Mouse (Mus musculus): ENCODE results near the gene Pdcd2l. TPM values are rescaled to one million over a fixed set of nuclear protein-coding genes. Genes with fewer than 3 reads are reported as not detected.

The Pdcd2l gene
- total RNA-seq (2022) = 10 to 100 TPM; 22.3 to 25.5 (median 24.2) TPM

DNA sequence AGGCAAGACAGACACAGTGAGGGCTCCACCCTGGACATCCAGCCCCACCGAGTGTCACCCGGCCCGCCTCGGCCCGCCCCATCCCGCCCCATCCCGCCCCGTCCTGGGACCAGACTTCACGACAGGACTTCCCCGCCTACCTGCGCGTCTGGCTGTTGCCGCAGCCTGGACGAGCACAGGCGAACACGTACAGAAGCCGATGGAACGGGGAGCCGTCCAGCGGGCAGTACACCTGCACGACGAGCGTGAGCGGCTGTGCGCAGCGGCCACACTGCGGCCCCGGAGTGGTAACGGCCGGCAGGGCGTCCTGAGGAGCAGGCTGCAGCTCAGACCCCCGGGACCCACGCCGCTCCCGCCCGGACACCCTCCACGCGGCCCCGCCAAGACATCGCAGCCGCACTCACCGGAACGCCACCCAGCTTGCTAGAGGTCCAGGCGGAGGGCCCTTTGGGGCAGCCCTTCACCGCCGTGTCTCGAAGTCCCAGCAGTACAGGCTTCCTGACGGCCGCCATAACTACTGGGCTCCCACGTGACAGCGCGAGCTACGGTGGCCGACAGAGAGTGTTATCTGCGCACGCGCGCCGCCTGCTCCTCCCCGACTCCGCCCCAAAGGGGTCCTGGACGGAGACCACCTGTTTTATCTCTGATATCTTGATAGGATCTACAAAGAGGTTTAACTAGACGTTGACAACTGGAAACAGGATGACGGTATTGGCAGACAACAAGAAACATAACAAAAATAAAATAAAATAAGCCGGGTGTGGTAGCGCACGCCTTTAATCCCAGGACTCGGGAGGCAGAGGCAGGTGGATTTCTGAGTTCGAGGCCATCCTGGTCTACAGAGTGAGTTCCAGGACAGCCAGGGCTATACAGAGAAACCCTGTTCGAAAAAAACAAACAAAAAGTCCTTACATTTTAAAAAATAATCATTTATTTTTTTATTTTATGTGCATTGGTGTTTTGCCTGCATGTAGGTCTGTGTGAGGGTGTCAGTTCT, at the start of gene Pdcd2l:
Gene Pdcd2l (minus strand): TSS at position 530 of the 997 bp plus-strand sequence.
- peak; percentile 87 to 88 for DNase-seq (ENCODE audit: low spot score in 2 of 2)

DNA sequence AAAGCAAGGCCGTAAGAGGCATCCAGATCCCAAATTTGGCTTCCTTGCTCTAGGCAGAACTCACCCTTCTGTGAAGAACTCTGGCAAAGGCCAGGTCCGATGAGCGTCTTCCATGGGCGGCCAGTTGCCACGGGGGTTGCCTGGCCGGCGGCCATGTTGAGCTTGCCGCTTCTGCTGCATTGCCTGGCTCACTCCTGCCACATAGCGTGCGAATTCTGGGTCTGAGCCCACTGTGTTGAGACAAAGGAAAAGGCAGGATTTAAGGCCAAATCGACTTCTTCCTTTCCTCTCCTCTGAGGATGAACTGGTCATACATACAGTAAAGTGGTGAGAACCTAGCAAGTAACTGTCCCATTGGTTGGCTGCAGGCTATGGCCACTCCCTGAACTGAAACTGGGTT, 45.7 kb upstream of the Pdcd2l start:
- no peak for DNase-seq (ENCODE audit: low spot score in 2 of 2)

DNA sequence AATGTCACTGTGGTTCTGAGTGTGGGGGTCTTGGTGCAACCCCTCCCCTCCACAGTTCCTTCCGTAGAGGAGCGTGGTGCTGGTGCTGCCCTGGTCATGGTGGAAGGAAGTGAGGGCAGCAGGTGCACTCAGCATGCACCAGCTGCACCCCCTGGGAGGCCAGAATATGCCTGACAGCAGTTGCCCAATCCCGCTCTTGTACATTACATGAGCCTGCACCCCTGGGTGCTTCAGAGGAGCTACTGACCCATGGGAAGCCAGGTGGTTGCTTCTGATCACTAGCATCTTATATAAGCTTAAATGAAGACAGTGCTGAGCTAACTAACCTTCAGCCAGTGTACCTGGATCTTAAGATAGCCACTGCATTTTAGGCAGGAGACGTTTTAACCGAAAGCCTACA, 41.6 kb upstream of the Pdcd2l start:
- DNase-seq (ENCODE audit: low spot score in 2 of 2) = no peak

DNA sequence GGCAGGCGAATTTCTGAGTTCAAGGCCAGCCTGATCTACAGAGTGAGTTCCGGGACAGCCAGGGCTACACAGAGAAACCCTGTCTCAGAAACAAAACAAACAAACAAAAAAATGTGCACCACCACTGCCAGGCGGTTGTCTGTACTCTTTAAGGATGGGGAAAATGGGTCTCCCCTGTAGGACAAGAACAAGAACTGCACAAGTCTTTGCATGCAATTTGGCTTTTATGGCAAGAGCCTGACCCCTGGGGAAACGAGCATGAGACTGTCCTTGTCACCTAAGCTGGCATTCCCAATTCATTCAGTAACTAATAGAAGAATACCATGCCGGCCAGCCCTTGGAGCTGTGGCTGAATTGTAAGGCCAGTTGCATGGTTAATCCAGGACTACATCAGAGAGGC, 39.1 kb upstream of the Pdcd2l start:
- DNase-seq (ENCODE audit: low spot score in 2 of 2) = no peak

DNA sequence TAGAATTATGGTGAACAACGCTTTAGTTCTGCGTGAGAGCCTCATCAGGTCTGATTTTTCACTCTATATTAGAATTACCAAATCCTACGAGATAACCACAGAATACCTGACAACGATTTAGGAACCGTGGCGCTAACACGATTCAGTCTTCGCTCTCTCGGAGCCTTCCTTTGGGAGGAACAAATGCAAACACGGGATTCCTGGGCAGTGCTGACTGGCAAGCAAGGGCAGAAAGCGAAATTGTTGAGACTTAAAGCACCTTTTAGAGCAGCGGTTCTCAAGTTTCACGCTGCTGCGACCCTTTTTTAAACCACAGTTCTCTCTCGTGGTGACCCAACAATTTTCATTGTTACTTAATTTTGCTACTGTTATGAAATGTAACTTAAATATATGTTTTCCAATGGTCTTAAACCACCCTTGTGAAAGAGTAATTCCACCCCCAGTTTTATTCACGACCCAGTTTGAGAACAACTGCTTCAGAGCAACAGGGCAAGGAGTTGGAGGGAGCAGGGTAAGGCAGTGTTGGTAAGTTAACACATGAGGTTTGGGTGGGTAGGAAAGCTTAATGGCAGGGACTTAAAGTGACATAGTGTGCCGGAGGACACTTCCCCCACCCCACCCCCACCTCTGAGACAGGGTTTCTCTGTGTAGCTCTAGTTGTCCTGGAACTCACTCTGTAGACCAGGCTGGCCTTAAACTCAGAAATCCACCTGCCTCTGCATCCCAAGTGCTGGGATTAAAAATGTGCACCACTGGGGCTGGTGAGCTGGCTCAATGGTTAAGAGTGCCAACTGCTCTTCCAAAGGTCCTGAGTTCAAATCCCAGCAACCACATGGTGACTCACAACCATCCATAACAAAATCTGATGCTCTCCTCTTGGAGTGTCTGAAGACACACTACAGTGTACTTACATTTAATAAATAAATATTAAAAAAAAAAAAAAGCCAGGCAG, 38.4 kb upstream of the Pdcd2l start:
- no peak for DNase-seq (ENCODE audit: low spot score in 2 of 2)

DNA sequence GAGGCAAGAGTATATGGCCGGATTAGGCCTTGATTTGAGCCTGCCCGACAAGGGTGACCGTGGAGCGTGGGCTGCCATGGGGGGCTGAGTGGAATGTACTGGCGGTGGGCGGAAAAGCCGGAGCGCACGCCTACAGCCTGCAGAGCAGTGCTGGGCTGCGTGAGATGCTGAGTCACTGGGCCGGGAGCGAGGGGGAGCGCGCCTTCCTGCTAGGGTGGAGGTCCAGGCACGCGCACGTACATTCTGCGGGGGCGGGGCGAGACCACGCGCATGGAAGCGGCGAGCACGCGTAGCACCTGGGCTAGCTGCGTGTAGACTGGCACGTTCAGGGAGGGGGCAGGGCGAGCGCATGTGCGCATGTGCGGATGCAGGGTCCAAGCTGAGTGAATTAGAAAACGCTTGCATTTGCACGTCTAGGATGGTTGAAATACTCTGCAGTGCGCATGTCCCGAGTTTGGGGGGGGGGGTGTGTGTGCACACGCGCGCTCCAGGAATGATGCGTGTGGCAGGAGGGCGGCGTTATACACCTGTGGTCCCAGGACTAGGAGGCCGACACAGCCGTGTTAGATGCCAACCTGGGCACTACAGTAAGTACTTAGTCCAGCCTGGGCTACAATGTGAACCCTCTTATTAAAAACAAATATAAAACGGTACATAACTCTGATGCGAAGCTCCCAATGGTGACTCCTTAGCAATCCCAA, 37.6 kb upstream of the Pdcd2l start:
- peak; percentile 99 to 100 for DNase-seq (ENCODE audit: low spot score in 2 of 2)

DNA sequence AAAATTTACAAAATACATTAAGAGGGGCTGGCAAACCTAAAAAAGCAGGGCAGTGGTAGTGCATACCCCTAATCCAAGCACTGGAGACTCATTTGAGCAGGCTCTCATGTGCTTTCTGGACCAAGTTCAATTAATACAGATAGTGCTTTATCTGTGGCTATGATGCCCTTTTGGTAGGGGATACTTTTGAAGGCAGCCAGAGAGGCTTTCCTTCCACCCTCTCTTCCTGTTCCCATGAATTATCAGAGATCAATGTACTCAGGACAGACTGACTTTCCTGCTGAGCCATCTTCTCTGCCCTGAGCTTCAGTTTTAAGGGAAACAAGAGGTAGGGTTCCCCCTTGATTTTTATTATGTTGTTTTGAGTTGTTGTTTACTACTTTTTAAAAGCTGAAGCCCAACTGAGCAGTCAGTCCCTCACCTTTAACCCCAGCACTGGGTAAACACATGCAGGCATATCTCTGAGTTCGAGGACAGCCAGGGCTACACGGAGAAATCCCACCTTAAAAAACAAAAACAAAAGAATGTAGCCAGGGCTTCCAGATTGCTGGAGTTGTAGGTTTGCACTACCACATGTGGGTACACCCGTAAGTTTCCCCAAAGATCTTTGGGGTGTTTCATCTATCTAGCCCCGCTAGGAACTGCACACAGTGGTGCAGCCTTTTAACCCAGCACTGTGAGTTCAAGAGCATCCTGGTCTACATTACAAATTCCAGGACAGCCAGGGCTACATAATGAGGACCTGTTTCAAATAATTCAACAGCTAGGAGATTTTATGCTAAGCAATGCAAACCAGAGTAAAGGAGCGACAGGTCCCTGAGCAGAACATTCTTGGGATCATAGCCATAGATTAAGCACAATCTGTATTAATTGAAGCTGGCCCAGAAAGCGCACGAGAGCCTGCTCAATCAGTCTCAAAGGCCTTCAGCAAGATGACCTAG, 36.6 kb upstream of the Pdcd2l start:
- no peak for DNase-seq (ENCODE audit: low spot score in 2 of 2)

DNA sequence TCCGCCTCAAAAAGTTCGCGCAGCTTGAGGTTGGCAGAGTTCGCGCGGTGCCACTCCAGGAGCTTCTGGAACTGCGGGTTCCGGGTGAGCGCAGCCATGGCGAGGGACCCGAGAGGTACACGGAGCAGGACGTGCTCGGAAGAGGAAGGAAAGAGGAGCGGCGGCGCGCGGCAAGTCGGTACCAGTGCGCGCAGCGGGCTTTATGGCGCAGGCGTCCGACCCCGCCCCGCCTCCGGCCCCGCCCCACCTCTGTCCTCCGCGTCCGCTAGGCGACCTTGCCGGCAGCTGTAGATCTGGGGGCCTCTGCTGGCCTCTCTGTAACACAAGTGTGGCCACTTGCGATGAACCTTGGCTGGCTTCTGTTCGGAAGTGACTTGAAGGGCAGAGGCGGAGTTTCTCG, 33.7 kb upstream of the Pdcd2l start, which contains the start of gene Gpi1:
Gene Gpi1 (minus strand): TSS at position 221 of the 400 bp plus-strand sequence.
- DNase-seq (ENCODE audit: low spot score in 2 of 2) = peak; percentile 54 to 65

DNA sequence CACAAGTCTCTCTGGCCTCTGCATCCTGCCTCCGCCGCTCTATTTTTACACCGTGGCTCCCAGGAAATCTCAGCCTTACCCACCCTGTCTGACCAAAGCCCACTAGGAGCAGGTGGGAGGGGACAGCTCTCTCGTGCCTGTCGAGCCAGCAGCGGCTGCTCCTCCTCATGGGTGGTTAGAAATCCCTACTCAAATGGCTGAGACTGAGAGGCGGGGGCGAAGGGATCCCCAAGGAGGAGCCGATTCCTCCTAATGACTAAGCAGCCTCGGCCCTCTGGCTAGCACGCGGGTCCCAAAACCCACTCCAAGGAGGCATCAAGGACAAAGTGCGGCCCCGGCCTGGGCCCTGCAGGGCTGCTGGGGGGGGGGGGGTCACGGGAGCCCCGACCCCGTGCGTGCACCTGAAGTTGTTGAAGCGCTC, 33.2 kb upstream of the Pdcd2l start:
- peak; percentile 44 to 74 for DNase-seq (ENCODE audit: low spot score in 2 of 2)

DNA sequence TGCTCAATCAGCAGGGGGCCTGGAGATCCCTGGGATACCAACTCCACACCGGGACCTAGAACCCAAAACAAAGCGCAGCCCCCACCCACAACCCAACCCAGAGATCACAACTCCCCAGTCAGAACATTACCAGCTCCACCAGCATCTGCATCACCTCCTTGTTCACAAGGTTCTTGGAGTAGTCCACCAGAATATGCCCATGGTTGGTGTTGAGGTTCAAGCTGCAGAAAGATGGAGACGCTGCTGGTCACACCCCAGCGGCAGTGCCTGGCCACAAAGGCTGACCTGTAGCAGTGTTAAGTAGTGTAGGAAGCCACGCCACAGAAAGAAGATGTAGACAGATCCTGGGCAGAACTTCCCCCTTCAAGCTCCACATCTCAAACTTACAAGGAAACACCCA, 32.7 kb upstream of the Pdcd2l start:
- DNase-seq (ENCODE audit: low spot score in 2 of 2) = no peak

DNA sequence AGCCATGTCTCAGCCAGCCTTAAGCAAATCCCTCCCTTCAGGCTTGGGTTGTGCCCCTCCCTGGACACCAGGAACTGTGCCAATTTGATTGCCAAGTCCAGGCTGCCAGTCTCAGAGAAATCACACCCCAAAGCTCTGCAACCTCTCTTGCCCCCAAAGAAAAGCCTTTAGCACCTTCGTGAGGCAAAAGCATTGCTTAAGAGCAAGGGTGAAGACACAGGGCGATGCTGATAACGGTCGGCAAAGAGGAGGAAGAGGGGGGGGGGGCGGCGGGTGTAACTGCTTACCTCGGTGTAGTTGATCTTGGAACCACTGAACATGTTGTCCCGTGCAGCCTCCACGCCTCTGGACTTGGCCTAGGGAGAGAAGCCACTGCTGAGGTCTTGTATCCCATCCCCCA, 32.2 kb upstream of the Pdcd2l start:
- no peak for DNase-seq (ENCODE audit: low spot score in 2 of 2)

DNA sequence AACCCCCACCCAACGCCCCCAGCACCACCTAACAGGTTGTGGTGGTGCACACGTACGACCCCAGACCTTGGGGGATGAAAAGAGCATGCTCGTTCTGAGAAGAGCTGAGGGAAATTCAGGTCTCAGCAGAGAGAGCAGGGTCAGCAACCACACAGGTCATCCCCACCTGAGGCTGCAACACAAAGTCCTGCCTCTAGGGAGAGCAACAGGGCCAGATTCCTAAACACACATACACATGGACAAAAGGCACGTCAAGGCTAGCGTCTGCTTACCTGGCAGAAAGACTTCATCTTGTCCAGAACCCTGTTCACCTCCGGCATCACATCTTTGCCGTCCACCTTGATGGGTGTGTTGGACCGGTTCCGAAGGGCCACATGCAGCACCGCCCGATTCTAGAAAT, 30.4 kb upstream of the Pdcd2l start:
- no peak for DNase-seq (ENCODE audit: low spot score in 2 of 2)

DNA sequence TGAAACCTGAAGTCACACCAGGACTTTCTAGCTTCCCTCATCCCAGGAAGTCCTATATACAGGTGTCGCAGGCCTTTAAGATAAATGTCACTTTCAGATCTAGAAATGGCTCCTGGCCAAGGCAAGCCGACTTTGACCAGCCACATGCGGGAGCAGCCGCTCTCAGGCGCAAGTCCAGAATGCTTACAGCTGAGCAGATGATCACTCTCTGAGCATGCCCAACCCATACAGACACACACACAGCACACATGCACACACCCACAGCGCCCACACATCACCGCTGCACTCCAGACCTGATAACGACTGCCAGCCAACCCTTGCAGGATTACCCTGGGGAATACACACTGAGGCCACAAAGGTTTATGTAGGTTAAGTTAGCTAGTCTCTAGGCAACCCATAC, 29.6 kb upstream of the Pdcd2l start:
- no peak for DNase-seq (ENCODE audit: low spot score in 2 of 2)

DNA sequence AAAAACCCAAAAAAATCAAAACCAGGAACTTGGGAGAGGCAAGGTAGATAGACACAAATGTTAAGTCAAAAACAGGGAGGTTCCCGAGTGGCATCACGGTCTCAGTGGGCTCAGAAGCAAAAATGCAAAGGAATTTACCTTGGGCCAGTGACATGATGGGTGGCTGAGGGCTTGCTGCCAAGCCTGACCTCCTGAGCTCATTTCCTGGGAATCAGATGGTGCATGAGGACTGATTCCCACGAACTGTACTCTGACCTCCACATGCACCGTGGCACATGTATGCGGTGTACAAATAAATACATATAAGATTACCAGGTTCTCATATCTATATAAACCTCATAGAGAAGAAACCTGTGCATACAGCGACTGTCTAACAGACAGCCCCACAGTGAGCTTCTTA, 27.8 kb upstream of the Pdcd2l start:
- no peak for DNase-seq (ENCODE audit: low spot score in 2 of 2)

DNA sequence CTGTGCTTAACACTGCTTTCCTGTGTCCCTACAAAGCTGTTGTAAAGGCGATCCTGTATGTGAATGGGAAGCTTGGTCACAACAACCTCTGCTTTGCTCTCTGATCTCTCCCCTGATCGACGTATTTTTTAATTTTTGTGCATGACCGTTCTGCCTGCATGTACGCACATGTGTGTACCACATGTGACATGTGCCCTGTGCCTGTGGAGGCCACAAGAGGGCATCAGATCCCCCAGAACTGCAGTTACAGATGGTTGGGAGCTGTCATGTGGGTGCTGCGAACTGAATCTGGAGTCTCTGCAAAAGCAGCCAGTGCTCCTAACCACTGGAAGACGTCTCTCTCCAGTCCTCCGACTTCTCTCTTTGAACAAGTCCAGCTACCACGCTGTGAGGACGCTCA, 25.9 kb upstream of the Pdcd2l start:
- DNase-seq (ENCODE audit: low spot score in 2 of 2) = no peak

DNA sequence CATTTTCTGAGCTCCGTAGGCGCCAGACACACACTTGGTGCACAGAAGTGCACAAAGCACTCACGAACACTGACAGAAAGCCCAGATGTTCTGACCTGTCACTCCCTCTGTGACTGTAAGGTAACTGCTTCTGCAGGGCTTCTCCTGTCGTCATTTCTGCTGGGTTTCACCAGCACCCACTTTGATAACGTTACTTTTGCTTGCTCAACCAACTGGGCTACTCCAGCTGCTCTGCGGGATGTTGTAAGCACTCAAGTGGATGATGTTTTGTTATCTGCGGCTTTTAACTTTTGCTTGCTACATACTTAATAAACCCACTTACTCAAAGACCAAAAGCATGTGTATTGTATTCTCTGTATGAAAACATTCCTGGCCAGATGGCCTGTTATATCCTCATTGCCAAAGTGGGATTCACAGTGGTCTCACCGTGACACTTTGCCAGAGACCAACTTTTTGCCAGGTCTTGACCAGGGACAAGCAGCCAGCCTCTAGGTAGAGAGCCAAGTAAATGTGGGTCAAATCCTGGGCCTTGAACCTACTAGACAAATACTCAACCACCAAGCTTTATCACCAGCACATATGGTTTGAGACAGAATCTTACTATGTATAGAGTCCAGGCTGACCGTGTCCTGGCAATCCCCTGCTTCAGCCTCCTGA, 25.3 kb upstream of the Pdcd2l start:
- no peak for DNase-seq (ENCODE audit: low spot score in 2 of 2)

DNA sequence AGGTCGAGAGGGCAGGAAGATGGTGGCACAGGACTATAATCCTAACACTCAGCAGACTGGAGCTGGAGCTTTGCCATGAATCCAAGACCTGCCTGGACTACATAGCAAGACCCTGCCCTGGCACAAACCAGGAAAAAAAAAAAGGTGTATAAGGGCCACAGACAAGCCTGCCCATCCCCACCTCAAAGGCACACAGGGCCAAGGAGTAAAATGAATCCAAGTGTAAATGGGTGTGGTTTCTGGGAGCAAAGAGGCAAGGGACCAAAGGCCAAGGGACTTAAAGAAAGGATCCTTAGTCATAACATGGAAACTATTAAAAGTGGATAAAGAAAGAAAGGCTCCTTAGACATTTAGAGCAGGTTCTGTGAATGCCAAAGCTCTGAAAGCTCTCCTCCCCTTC, 22.0 kb upstream of the Pdcd2l start:
- no peak for DNase-seq (ENCODE audit: low spot score in 2 of 2)

DNA sequence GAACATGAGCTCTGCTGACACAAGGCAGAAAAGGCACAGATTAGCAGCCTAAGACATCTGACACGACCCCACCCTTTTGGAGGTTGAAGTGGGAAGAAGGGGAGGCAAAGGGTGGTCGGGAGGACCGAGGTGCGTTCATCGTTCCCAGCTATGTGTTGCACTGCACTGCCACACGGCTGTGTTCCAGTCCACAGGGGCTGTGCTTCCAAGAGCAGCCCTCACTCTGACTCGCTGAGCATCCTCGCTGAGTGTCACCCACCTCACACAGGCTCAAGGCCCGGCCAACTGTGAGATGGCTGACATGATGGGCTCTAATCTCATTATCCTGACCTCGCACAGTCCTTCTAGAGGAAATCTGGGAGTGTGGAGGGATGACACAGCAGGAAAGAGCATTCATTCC, 20.0 kb upstream of the Pdcd2l start:
- no peak for DNase-seq (ENCODE audit: low spot score in 2 of 2)

DNA sequence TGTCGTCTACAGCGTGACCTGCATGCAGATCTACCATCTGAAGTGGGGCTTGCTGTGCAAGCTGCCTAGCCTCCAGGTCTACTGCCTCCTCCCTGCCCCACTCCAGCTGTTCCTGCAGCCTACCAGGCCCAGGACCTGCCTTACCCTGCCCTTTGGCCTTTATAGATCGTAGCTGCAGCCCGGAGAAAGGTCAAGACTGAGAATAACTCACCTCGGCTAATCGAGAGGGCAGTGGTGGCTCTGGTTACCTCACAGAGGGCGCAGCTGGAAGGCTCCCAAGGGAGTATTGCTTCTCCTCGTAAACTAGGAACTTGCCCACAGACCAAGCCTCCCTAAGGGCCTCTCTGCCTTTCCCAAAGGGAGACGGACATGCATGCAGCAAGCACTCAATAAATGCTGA, 19.0 kb upstream of the Pdcd2l start:
- DNase-seq (ENCODE audit: low spot score in 2 of 2) = no peak

DNA sequence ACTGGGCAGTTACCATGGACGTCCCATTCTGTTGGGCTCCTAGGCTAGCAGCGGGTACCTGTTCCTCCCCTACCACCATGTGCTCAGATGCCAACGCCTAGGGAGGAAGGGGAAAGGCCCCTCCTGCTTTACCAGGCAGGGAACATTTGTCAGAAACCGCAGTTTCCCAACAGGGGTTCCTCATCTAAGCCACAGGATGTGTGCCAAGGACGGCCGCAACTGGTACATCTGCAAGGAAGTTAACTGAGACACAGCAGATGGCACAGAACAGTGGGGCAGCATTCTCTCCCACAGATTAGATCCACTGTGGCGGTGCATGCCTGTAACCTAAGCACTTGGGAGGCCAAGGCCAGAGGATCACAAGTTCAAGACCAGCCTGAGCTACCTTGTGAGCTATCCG, 18.2 kb upstream of the Pdcd2l start:
- DNase-seq (ENCODE audit: low spot score in 2 of 2) = no peak

Data from left cerebral cortex, adult 8-10 months (tissue).